In genomic region chr17:12740317-12740716, GRCm38 (mm10) we compare ENCODE assay signal across 8 mouse cellular contexts. TPM values are rescaled to one million over a fixed set of nuclear protein-coding genes. Genes with fewer than 3 reads are reported as not detected.
A peak's percentile ranks its signal among the peaks of the same experiment; 100 is the strongest.
DNase-seq lines count a peak whose midpoint lies in the region; ATAC-seq and TF ChIP-seq lines count a peak whose summit lies in the region.
"Had no signal": no experiment of that assay in that cellular context is flagged by ENCODE, and none has a peak within 500 bp of the region (broad histone marks: within the 10 kb centered on the region; RNA-seq: fewer than 3 reads in every experiment).

No protein-coding gene starts in this region.

- no peak for DNase-seq in lung, adult 2 months
- DNase-seq in liver, embryonic 11.5 days (ENCODE audit: low spot score) = no peak
- no peak for DNase-seq in adrenal gland, adult 18-20 months (ENCODE audit: low spot score in 2 of 2)
- no peak for DNase-seq in thymus, postnatal 25 days

- peak overlapping the region; percentile 62 for H3K27ac ChIP-seq in lung, embryonic 16.5 days (ENCODE audit: low read length)
- peak overlapping the region; percentile 95 for H3K27ac ChIP-seq in heart, embryonic 13.5 days (replicated peaks)
- H3K27ac ChIP-seq in liver, embryonic 11.5 days (ENCODE audit: low read depth, low read length) = peak overlapping the region; percentile 64; the same call in 1 of the 2 replicates
- no peak overlapping the region for H3K27ac ChIP-seq in hindbrain, embryonic 16.5 days (ENCODE audit: low read depth, low read length)

- ATAC-seq in lung, embryonic 16.5 days (ENCODE audit: low read depth) = peak; percentile 30; the same call in 1 of the 2 replicates
- ATAC-seq in heart, embryonic 13.5 days (ENCODE audit: extremely low read depth, insufficient number of reproducible peaks, low FRiP score, low TSS enrichment) = no peak
- peak; percentile 71 for ATAC-seq in liver, embryonic 11.5 days (replicated peaks; ENCODE audit: low FRiP score)
- no peak for ATAC-seq in hindbrain, embryonic 16.5 days

- peaks cover 63% of the 10 kb centered on the region for H3K36me3 ChIP-seq in lung, embryonic 16.5 days (ENCODE audit: control insufficient read depth, insufficient read depth, low read length)
- H3K36me3 ChIP-seq in heart, embryonic 13.5 days = peaks cover 99% of the 10 kb centered on the region
- peaks cover 44% of the 10 kb centered on the region for H3K36me3 ChIP-seq in liver, embryonic 11.5 days (ENCODE audit: control insufficient read depth, insufficient read depth, low read length)
- H3K36me3 ChIP-seq in hindbrain, embryonic 16.5 days (ENCODE audit: control insufficient read depth, insufficient read depth, low read length) = peaks cover 24% of the 10 kb centered on the region

- 36% methylated on average over 2 of the region's 2 CpGs for WGBS in lung, embryonic 16.5 days
- 49% methylated on average over 2 of the region's 2 CpGs for WGBS in lung, adult 2 months
- 4% methylated on average over 2 of the region's 2 CpGs for WGBS in heart, embryonic 13.5 days
- 11% methylated on average over 2 of the region's 2 CpGs for WGBS in liver, embryonic 11.5 days
- WGBS in hindbrain, embryonic 16.5 days = 80% methylated on average over 2 of the region's 2 CpGs

- no peak overlapping the region for H3K9ac ChIP-seq in lung, embryonic 16.5 days (ENCODE audit: low read length)
- H3K9ac ChIP-seq in heart, embryonic 13.5 days = peak overlapping the region; percentile 72
- no peak overlapping the region for H3K9ac ChIP-seq in liver, embryonic 11.5 days (ENCODE audit: low read depth, low read length)
- H3K9ac ChIP-seq in hindbrain, embryonic 16.5 days (ENCODE audit: low read depth, low read length) = no peak overlapping the region

- no peak overlapping the region for H3K4me3 ChIP-seq in lung, embryonic 16.5 days (ENCODE audit: low read length)
- no peak overlapping the region for H3K4me3 ChIP-seq in lung, adult 2 months (replicated peaks; ENCODE audit: extremely low read depth, low read depth, low read length)
- H3K4me3 ChIP-seq in heart, embryonic 13.5 days = 0 out of 2 replicates have a peak overlapping the region, but pooled peaks have one; percentile 13
- no peak overlapping the region for H3K4me3 ChIP-seq in liver, embryonic 11.5 days (ENCODE audit: low read depth, low read length)
- no peak overlapping the region for H3K4me3 ChIP-seq in hindbrain, embryonic 16.5 days (ENCODE audit: low read length)
- H3K4me3 ChIP-seq: megakaryocyte, embryonic 14.5 days had no signal

- no peak for TF ChIP-seq POLR2A in lung, adult 2 months (IDR thresholded peaks at IDR 0.05; ENCODE audit: borderline replicate concordance, extremely low read depth, low read depth, low read length)

- H3K4me2 ChIP-seq in lung, embryonic 16.5 days (ENCODE audit: low read depth, low read length) = no peak overlapping the region
- peak overlapping the region; percentile 73 for H3K4me2 ChIP-seq in heart, embryonic 13.5 days
- peak overlapping the region; percentile 21; the same call in 1 of the 2 replicates for H3K4me2 ChIP-seq in liver, embryonic 11.5 days
- H3K4me2 ChIP-seq in hindbrain, embryonic 16.5 days (ENCODE audit: low read length) = no peak overlapping the region

- peaks cover 28% of the 10 kb centered on the region for H3K9me3 ChIP-seq in lung, embryonic 16.5 days (ENCODE audit: control insufficient read depth, low read length)
- peaks cover 25% of the 10 kb centered on the region for H3K9me3 ChIP-seq in heart, embryonic 13.5 days
- peaks cover 10% of the 10 kb centered on the region for H3K9me3 ChIP-seq in liver, embryonic 11.5 days (ENCODE audit: control insufficient read depth, low read length)
- peaks cover 23% of the 10 kb centered on the region for H3K9me3 ChIP-seq in hindbrain, embryonic 16.5 days (ENCODE audit: control insufficient read depth, low read length)

- H3K4me1 ChIP-seq in lung, embryonic 16.5 days (replicated peaks; ENCODE audit: control insufficient read depth, insufficient read depth, low read length) = peaks cover 24% of the 10 kb centered on the region
- H3K4me1 ChIP-seq in lung, adult 2 months (ENCODE audit: control insufficient read depth, insufficient read depth, low read length) = peaks cover 19% of the 10 kb centered on the region
- H3K4me1 ChIP-seq in heart, embryonic 13.5 days = peaks cover 77% of the 10 kb centered on the region
- peaks cover 31% of the 10 kb centered on the region for H3K4me1 ChIP-seq in liver, embryonic 11.5 days (replicated peaks; ENCODE audit: control insufficient read depth, insufficient read depth, low read length)
- no peaks in the 10 kb centered on the region for H3K4me1 ChIP-seq in hindbrain, embryonic 16.5 days (ENCODE audit: control insufficient read depth, insufficient read depth, low read depth, low read length)

- no peak for TF ChIP-seq CTCF in lung, adult 2 months (IDR thresholded peaks at IDR 0.05; ENCODE audit: insufficient read depth, low read length)

- H3K27me3 ChIP-seq in lung, embryonic 16.5 days (ENCODE audit: control insufficient read depth, insufficient read depth, low read depth, low read length) = no peaks in the 10 kb centered on the region
- no peaks in the 10 kb centered on the region for H3K27me3 ChIP-seq in heart, embryonic 13.5 days (replicated peaks)
- no peaks in the 10 kb centered on the region for H3K27me3 ChIP-seq in liver, embryonic 11.5 days (replicated peaks; ENCODE audit: control insufficient read depth, insufficient read depth, low read length)
- H3K27me3 ChIP-seq in hindbrain, embryonic 16.5 days (replicated peaks; ENCODE audit: control insufficient read depth, insufficient read depth, low read length) = no peaks in the 10 kb centered on the region

RNA-seq across cellular contexts. Expression of gene Igf2r, which starts 29.1 kb away (rescaled TPM):
- 59.0 and 64.4 TPM in 2 replicates for polyA plus RNA-seq in lung, embryonic 16.5 days (2015; fragmentation: Nextera tagmentation; extraction: Ambion mirVana)
- 26.8 and 27.5 TPM in 2 replicates for polyA plus RNA-seq in lung, adult 2 months (2012; rRNA removed)
- 142 and 143 TPM in 2 replicates for polyA plus RNA-seq in heart, embryonic 13.5 days (2015; fragmentation: Nextera tagmentation; extraction: Ambion mirVana)
- 41.8 and 43.7 TPM in 2 replicates for polyA plus RNA-seq in liver, embryonic 11.5 days (2014; fragmentation: Nextera tagmentation; extraction: Ambion mirVana)
- 10 to 100 TPM; 55.8 to 67.8 TPM for total RNA-seq in adrenal gland, adult 18-20 months (2021)
- 6.4 and 10.1 TPM in 2 replicates for polyA plus RNA-seq in hindbrain, embryonic 16.5 days (2015; fragmentation: Nextera tagmentation; extraction: Ambion mirVana)

Comparison
In these comparisons a context has a peak if more than half of its experiments do, and no peak if none do; other contexts are left out.
1. ATAC-seq: peak in lung, embryonic 16.5 days (single experiment) and liver, embryonic 11.5 days (single experiment); none in heart, embryonic 13.5 days (single experiment) and hindbrain, embryonic 16.5 days (single experiment).
2. H3K4me2 ChIP-seq: peak in heart, embryonic 13.5 days (single experiment) and liver, embryonic 11.5 days (single experiment); none in lung, embryonic 16.5 days (single experiment) and hindbrain, embryonic 16.5 days (single experiment).